Mouse (Mus musculus) G1E (cell line): Measurements from ENCODE around the gene Tifa. TPM values are rescaled to one million over a fixed set of nuclear protein-coding genes. Genes with fewer than 3 reads are reported as not detected.

Experiments used
- ATAC-seq: 2 replicates; pipeline ENCODE4 v1.8.0; 2016; ENCODE audit warnings: mild to moderate bottlenecking; ENCODE audit not compliant: insufficient number of reproducible peaks, poor library complexity, low FRiP score, severe bottlenecking; ENCODE audit errors: extremely low read depth
- DNase-seq: peaks from one replicate; pipeline ENCODE4 v3.0.0; 2012; ENCODE audit warnings: low spot score
- H3K27me3 ChIP-seq: 2 replicates; pipeline ENCODE4 v1.6.1; 2012; ENCODE audit warnings: mild to moderate bottlenecking, low read length, inconsistent platforms; ENCODE audit not compliant: insufficient read depth
- H3K36me3 ChIP-seq: replicated peaks from 2 replicates; pipeline ENCODE3; 2012; ENCODE audit warnings: mild to moderate bottlenecking, inconsistent platforms
- H3K4me1 ChIP-seq: 2 replicates; pipeline ENCODE4 v1.6.1; 2012; ENCODE audit warnings: low read depth, low read length, inconsistent platforms, mixed read lengths; ENCODE audit not compliant: insufficient read depth
- H3K4me3 ChIP-seq: 2 replicates; pipeline ENCODE4 v1.5.1; 2012; ENCODE audit warnings: low read depth, mild to moderate bottlenecking, inconsistent platforms, low read length, moderate library complexity, mixed read lengths
- H3K9me3 ChIP-seq: replicated peaks from 2 replicates; pipeline ENCODE4 v1.6.1; 2012; ENCODE audit warnings: inconsistent platforms
- CTCF ChIP-seq: IDR thresholded peaks from 2 replicates; pipeline ENCODE4 v1.5.1; 2012; ENCODE audit warnings: low read depth, low read length, inconsistent platforms, mixed read lengths
- GATA1 ChIP-seq: IDR thresholded peaks from 2 replicates; pipeline ENCODE4 v1.6.1; 2012; ENCODE audit warnings: borderline replicate concordance, low read length, inconsistent platforms, mixed read lengths
- GATA2 ChIP-seq: IDR thresholded peaks from 2 replicates; pipeline ENCODE4 v1.6.1; 2012; ENCODE audit warnings: low read depth, low read length, inconsistent platforms, borderline replicate concordance
- POLR2AphosphoS5 ChIP-seq: IDR thresholded peaks from 2 replicates; pipeline ENCODE4 v1.6.1; 2012; ENCODE audit warnings: low read depth, low read length, inconsistent platforms; ENCODE audit not compliant: insufficient replicate concordance
- TAL1 ChIP-seq: conservative IDR thresholded peaks from 2 replicates; pipeline ENCODE4 v1.6.1; 2012; ENCODE audit warnings: low read depth, low read length, inconsistent platforms, mixed read lengths
- polyA plus RNA-seq: library from polyadenylated mRNA; stranded (reverse); fragments of >175 nt; gene quantifications from 2 replicates; pipeline ENCODE4 v1.2.3, GENCODE M21; 2012
- total RNA-seq, 2 experiments: library from RNA; stranded (forward) in 1 of 2; stranded (reverse) in 1 of 2; fragments of 200-1000 nt in 1 of 2; fragments of >200 nt in 1 of 2; fragmentation: Nextera tagmentation in 1 of 2; gene quantifications; 2 replicates each; pipeline ENCODE4 v1.2.3; 2014 to 2017

Gene Tifa
- total and polyA plus RNA-seq, 3 experiments: 7.4 to 20.1 (median 11.5) TPM

DNA sequence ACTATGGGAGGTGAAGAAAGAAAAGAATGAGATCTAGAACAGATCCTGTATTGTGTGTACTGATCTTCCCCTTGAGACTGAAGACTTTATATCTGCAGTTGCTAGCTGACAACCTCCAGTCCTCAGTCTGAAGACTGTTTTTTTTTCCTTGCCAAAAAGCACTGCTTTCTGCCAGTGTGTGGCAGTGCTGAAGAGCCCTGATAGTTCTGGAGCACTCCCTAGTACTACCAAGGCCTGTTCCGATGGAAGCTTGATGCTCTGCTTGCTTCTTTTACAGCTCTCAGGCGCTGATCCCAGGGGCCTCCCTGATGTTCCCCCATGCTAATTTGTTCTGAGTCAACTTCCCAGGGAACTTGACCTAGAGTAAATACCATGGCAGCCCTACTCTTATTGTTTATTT lies 74.6 kb downstream of the Tifa start:
- DNase-seq (no peak), ATAC-seq (no peak)
- H3K27me3 ChIP-seq: no peaks in the 10 kb centered on the region
- TF ChIP-seq GATA2 (no peak), GATA1 (no peak), TAL1 (no peak), POLR2AphosphoS5 (no peak), CTCF (no peak)
- no peak overlapping the region for H3K4me3 ChIP-seq
- H3K9me3 ChIP-seq: peaks cover 8% of the 10 kb centered on the region
- no peaks in the 10 kb centered on the region; the same call in 1 of the 2 replicates for H3K4me1 ChIP-seq
- H3K36me3 ChIP-seq: peaks cover 48% of the 10 kb centered on the region

DNA sequence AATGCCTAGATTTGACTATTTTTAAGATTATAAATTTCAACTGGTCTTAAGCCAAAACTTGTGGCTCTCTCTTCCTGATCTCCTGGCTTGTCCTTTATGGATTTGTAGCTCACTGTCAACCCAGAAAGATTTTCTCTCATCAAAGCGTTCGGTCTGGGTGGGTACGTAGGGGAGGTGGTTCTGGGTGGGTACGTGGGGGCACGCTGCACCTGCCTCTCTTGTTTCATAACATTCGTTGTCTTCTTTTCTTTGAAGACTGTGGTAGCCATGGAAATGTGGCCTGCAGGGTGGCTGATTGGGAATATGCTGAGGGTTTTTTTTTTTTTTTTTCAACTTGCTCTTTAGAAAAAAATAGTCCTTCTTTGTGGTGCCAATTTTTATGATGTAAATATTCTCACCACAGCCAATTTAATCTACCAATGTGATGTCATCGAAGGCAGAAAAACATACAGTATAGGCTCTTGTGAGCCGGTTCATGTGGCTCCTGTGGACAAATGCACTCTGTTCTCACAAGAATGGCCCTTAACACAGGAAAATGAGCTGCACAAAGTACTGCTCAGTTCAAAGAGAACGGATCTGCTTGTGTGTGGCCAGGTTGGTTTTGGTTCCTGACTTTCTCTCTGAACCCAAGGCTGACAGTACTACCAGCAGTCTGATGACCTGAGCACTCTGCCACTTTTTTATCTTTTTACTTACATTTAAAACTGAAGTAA lies 78.6 kb downstream of the Tifa start:
- Histone ChIP-seq H3K4me1 (no peaks in the 10 kb centered on the region; the same call in 1 of the 2 replicates), H3K27me3 (no peaks in the 10 kb centered on the region), H3K4me3 (no peak overlapping the region), H3K36me3 (peaks cover 64% of the 10 kb centered on the region), H3K9me3 (peaks cover 8% of the 10 kb centered on the region)
- ATAC-seq (no peak), DNase-seq (no peak)
- TF ChIP-seq TAL1 (no peak), GATA2 (no peak), POLR2AphosphoS5 (no peak), CTCF (no peak), GATA1 (no peak)

DNA sequence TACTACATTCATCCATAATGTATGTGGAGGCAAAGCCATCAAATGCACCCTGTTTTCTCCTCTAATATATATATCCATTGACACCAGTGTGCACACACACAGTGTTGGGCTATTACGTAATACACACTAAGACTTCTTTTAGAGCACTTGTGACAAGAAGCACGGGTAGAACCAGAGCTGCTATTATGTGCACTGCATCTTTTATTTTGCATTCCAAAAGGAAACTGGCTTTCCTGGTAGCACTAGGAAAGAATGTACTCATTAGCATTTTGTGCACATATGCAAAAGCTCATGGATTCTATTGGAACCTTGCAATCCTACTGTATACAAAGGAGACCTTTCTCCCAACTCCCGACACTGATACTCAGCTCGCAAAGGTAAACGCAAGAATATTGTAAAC lies 79.3 kb downstream of the Tifa start:
- H3K4me1 ChIP-seq: no peaks in the 10 kb centered on the region; the same call in 1 of the 2 replicates
- ATAC-seq: no peak
- H3K36me3 ChIP-seq: peaks cover 69% of the 10 kb centered on the region

GRCm38 (mm10) chr3:127871575-127871974 lies 82.0 kb downstream of the Tifa start:
- DNase-seq (no peak), ATAC-seq (no peak)
- TF ChIP-seq TAL1 (no peak), POLR2AphosphoS5 (no peak), CTCF (no peak), GATA2 (no peak), GATA1 (no peak)
- peaks cover 4% of the 10 kb centered on the region for H3K9me3 ChIP-seq
- H3K36me3 ChIP-seq: peaks cover 68% of the 10 kb centered on the region
- H3K4me3 ChIP-seq: no peak overlapping the region
- no peaks in the 10 kb centered on the region for H3K4me1 ChIP-seq
- H3K27me3 ChIP-seq: no peaks in the 10 kb centered on the region

More for the DNA sequence above, 79.3 kb downstream of the Tifa start:
- TF ChIP-seq CTCF (no peak), GATA1 (no peak), GATA2 (no peak), POLR2AphosphoS5 (no peak), TAL1 (no peak)
- DNase-seq: no peak
- H3K4me3 ChIP-seq: no peak overlapping the region
- peaks cover 8% of the 10 kb centered on the region for H3K9me3 ChIP-seq
- H3K27me3 ChIP-seq: no peaks in the 10 kb centered on the region

DNA sequence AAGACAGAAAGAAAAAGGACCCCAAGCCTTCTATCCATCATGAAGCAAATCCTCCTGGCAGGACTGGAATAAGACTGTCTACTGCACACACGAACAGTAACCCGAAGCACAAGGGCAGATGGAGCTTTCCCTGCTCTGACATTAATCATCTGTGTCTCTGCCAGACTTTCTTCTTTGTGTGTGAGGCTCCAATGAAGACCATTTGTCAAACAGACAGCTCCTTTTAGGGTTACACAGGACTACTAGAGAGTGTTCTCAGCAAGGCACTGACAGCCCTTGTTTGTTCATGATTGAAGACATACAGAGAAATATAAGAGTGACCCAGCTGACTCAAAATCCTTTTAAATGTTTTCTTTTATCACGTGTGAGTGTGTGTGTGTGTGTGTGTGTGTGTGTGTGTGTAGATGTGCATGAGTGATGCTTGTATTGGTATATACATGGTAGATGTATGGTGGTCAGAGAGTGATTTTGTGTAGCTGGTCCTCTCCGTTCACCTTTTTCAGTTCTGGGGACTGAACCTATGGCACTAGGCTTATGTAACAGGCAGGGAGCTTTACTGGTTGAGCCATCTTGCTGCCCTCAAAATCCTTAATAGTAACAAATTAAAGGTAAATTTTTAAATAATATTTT lies 84.8 kb downstream of the Tifa start:
- H3K9me3 ChIP-seq: no peaks in the 10 kb centered on the region
- H3K4me3 ChIP-seq: no peak overlapping the region
- H3K4me1 ChIP-seq: no peaks in the 10 kb centered on the region
- ATAC-seq (no peak), DNase-seq (no peak)
- TF ChIP-seq TAL1 (no peak), CTCF (no peak), GATA1 (no peak), POLR2AphosphoS5 (no peak), GATA2 (no peak)
- peaks cover 52% of the 10 kb centered on the region for H3K36me3 ChIP-seq
- no peaks in the 10 kb centered on the region for H3K27me3 ChIP-seq

DNA sequence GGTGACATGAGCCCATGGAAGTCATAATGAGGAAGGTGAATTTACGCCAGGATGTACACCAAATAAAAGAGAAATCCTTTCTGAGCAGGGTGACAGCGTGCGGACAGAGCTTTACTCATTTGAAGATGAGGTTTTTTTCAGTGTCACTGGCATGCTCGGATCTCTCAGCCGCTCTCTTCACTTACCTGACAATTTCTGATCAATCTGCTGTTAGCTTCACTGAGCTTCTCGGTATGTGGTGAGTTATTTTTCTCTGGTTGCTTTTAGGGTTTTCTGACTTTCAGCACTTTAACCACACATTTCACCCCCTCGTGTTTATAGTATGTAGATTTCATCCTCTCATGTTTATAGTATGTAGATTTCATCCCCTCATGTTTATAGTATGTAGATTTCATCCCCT lies 85.5 kb downstream of the Tifa start:
- no peaks in the 10 kb centered on the region for H3K4me1 ChIP-seq
- no peak overlapping the region for H3K4me3 ChIP-seq
- ATAC-seq (no peak), DNase-seq (no peak)
- H3K27me3 ChIP-seq: no peaks in the 10 kb centered on the region
- TF ChIP-seq GATA2 (no peak), POLR2AphosphoS5 (no peak), TAL1 (no peak), GATA1 (no peak), CTCF (no peak)
- H3K36me3 ChIP-seq: peaks cover 52% of the 10 kb centered on the region
- no peaks in the 10 kb centered on the region for H3K9me3 ChIP-seq
